Mouse (Mus musculus) kidney, adult 11 months (tissue): ENCODE results near the gene Sectm1a.
"Not testable (repeated sequence)": the region's sequence is repeated elsewhere in the genome, so short reads cannot be mapped to it uniquely, and the experiment has no call there.

Source experiments
- DNase-seq: peaks from one replicate; pipeline ENCODE4 v3.0.0; 2022

The Sectm1a gene

DNA sequence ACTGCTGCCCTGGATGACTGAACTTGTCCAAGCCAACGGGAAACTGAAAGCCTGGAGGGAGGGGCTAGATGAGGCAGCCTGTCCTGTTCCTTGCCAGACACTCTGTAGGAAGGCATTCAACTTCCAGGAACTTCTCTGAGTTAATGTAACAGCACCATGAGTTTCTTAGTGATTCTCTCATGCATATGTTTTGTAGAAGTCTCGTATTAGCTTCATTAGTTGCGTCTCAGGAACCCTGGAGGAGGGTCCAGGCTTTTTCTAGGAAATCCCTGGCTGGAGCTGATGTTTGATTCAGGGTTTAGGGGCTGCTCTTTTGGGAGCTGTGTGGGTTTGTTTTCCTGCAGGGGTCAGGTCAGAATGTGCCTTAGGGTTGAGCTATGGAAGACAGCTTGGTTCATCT lies at the start of gene Sectm1a:
Gene Sectm1a, minus strand, starts transcription at position 101 of the 400 bp plus-strand sequence.
- DNase-seq: no peak

DNA sequence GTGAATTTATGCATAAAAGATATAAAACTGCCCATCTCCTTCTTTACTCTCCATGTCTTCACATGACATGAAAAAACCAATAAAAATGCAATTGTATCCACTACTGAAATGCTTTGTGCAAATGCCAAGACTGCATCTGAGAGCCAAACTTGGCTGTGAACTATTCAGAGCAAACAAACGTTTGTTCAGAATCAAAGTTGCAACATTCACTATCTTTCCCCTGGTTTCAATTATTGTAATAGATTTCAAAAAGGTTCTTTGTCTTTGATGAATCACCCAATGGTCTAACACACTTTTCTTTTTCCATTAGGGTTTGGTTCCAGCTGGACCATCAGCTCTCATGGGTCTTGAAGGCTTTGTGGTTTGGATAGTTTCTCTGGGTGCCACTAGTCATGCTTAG lies 48.6 kb upstream of the Sectm1a start:
- DNase-seq: no peak

DNA sequence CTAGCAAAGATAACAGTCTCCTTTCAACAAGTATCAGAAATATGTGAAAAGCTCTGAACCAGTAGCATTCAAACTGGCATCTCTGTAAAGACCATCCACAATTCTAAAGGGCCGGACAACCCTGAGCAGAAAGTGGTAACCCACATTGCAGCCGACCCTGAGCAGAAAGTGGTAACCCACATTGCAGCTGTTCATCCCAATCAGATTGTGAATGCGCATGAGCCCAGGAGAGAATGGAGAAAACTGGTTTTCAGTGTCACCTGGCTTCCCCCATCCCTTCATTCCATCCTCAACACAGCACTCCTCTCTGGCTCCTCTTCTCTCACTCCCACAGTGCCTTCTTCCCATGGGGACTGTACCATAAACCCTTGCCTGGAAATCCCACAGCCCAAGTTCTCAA lies 46.4 kb upstream of the Sectm1a start:
- no peak for DNase-seq

DNA sequence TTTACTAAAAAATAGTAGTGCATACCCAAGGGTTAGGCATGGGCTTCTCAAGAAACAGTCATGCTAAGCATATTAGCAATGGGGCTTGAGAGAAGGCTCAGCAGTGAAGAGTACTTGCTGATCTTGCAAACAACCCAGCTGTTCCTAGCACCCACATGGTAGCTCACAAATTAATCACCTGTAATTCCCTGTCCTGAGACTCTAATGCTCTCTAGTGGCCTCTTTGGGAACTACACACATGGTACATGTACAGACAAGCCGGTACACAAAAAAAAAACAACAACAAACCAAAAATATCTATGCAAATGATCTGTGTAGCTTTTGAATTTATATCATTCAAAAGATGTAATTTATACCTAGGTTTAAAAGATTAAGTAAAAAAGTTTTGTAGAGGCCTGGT lies 45.4 kb upstream of the Sectm1a start:
- no peak for DNase-seq

DNA sequence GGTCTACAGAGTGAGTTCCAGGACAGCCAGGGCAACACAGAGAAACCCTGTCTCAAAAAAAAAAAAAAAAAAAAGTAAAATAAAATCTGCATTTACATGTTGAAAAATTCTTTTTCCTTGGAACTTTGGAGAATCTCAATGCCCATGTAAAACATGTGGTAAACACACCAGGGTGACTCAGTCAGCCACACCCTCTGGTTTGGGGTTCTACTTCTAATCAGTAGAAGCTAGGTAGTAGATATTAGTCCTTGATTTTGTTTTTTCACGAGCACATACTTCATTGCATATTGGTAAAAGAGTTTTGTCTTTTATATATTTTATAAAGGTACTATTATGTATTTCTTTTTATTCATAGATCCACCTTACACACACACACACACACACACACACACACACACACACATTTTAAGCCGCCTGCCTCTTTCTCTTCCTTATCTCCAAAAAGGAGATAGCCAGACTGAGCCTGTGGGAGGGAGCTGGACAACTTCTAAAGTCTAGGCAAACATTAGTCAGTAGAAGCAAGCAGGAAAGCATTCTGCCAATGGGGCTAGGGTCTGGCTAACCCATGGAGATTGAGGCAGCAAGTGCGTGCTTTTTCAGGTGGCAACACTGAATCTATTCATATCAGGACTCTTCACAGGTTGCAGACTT lies 44.6 kb upstream of the Sectm1a start:
- no peak for DNase-seq

DNA sequence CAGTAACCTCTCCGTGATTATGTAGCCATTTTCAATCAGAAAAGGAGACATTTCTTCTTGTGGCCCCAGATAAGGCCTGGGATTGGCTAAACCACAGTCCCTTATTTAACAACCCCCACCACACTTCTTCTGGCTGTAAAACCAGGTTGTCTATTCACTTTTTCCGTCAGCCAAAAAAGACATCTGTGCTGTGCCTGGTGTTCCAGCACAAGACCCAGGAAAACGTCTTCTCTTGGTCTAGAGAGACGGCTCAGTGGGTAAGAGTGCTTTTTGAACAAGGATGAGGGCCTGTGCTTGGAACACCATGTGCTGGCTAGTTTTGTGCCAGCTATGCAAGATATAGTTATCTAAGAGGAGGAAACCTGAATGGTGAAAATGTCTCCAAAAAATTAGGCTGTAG lies 42.4 kb upstream of the Sectm1a start:
- DNase-seq: no peak

DNA sequence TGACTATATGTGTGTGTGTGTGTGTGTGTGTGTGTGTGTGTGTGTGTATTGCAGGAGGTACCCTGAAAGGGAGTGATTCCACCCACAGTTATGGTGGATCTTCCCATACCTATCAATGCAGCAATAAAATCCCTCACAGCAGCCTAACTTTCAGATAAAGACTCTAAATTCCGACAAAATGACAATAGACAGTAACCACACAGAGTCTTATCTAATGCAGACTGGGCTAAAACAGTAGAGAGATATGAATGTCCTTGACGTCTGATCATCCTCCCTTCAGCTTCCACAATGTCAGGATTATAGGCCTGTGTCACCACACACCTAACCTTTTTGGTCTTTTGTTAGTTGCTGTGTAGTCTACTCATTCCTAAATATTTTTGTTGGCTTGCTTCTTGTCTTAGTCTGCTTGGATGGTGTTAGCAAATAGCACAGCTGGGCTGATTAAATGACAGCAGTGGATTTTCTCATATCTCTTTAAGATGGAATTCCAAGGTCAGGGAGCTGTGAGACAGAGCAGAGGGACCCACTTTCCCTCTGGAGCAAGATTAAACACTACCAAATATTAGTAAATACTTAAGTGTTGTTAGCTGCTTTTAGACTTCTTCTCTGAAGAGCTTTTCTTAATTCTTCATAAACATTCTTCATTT lies 41.1 kb upstream of the Sectm1a start:
- no peak for DNase-seq

DNA sequence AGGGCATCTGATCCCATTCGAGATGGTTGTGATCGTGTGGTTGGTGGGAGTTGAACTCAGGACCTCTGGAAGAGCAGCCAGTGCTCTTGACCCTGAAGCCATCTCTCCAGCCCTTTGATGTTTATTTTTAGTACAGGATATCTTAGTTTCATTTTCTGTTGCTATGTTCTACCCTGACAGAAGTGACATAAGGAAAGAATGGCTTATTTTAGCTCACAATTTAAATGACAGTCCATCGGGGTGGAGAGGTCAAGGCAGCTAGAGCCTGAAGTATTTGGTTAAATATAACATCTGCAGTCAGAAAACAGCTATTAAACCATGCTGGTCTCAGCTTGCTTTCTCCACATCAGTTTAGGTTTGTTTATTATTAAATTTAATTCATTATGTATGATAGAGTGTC lies 40.1 kb upstream of the Sectm1a start:
- DNase-seq: no peak

DNA sequence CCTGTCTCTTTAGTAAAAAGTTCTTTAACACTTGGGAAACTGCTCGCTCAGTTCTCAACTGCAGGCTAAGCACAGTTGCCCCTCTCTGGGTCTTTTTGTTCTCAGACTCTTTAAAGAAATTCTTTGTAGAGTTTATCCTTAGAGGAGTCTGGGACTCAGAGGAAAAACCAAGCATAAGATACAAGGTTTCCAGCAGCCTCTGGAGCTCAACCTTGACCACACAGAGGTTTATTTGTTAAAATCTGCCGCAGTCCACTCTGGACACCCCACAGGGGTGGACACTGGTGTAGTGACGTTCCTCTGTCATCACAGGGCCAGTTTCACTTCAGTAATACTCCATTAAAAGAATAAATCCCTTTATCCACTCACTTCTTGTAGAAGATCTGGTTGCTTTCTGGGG lies 37.6 kb upstream of the Sectm1a start, which contains the start of gene Tex19.2:
Gene Tex19.2, minus strand, starts transcription at position 101 of the 400 bp plus-strand sequence.
- DNase-seq: no peak

DNA sequence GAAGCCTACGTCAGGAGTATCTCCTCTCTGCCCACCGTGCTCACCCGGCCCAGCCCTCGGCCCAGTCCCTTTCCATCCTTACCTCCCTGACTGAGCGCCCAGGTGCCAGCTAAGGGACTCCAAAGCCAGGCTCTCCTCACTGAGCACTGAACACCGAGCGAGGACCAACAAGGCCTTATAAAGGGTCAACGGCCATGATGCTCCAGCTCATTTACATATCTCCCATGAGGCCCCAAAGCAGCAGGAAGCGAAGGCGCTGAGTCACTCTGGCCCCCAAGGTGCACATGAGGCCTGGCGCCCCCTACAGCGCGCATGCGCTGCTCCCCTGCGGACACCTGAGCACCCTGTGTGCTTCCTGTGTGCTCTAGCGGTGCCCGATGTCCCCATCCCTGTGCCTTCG lies 37.1 kb upstream of the Sectm1a start:
- no peak for DNase-seq

DNA sequence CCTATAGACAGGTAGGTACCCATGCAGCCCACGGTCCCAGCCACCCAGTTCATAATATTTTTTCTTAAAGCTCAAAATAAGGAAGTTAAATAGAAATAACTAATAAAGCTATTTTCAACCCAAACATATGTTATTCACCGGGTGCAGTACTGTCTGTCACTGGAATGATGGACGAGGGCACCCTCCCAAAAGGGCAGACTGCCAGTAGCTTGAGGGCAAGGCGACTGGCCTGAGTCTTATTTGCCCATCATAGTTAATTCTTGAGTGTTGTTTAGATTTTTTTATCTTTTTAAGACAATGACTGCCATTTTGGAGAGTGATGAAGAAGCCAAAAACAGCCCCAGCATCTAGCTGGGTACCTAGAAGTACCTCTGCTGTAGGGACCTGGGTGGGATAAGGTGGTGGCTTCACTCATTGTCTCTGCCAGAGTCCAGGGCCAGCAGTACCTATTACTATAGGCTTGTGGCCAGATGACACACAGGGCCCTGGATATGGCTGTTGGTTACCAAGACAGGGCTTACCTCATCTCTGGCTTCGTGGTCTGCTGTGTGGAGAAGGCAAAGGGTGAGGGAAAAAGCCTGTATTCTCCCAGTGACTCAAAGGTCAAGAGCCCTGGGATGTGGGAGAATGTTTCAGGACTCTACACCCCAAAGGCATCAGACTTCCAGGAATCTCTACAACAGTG lies 31.2 kb upstream of the Sectm1a start:
- DNase-seq: peak; percentile 36

DNA sequence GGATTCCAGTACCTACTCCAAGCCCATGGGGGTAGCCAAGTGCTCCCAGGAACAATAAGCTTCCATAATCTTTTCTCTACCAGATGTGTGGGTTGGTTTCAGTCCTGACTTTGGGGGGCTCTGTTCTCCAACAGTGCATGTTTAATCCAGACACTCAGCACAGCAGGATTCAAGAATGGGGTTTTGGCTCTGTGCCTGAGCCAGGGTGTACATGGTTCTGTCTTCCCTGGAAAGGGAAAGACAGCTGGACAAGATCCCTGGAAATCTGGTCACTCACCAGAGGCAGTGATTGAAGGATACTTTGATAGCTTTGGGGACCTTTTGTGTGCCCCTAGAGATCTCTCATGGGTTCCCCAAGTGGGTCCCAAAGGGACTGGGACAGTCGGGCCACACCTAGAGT lies 30.6 kb upstream of the Sectm1a start:
- no peak for DNase-seq

DNA sequence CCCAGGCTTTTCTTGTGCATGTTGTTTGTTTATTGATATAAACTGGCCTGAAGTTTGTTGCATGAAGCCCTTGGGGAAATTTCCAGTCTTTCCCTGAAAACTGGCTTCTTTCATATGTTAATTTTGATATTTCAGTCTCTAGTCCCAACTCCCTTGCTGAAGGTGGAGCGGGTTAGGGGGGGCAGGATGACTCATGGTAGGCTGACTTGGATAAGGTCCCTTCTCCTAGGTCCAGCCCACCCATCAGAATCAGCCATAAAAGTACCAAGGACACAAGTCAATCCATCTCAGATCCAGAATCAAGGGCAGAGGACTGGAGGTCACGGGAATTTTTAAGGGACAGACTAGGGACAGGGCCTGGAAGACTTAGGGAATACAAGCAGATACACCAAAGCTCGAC lies 30.0 kb upstream of the Sectm1a start:
- no peak for DNase-seq

DNA sequence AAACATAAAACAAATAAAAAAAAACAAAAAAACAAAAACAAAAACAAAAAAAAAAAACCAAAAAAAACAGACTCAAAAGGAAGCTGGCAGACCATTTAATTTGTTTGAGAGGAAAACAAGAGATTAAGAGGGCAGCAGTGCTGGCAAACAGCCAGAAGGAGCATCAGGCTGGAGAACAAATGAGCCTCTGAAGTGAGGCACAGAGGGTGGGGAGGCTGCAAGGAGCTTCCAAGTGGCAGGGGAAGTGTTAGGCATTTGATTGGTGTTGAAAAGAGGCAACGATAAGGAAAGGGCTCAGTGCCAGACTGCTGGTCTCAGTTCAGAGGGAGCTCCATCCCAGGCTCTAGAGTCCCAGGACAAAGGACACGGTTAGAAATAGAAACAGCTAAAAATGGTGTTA lies 29.0 kb upstream of the Sectm1a start:
- peak; percentile 61 for DNase-seq

DNA sequence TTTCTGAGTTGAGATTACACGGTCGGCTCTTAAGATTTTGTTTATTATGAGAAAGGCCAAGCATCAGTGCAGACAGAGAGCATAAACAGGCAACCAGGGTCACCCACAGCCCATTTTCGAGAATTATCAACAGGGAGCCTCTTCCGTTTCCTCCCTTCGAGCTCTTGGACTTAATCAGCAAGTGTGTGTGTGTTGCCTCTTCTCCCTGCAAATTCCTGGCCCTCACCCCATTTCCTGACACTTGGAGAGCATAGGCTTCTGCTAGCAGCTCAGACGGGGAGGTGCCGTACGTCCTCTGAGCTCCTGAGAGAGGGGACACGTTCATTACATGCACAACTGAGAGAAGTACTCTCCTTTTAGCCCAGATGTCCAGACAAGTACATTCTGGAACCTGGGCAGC lies 27.0 kb upstream of the Sectm1a start:
- DNase-seq: no peak

DNA sequence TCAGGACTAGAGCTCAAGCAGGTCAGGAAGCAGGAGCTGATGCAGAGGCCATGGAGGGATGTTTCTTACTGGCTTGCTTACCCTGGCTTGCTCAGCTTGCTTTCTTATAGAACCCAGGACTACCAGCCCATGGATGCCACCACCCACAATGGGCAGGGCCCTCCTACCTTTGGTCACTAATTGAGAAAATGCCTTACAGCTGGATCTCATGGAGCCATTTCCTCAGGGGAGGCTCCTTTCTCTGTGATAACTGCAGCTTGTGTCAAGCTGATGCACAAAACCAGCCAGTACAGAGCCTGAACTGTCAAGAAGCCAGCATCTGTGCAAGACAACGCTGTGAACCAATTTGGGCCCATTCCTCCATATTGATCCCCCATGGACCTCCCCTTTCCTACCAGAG lies 26.2 kb upstream of the Sectm1a start:
- not testable (repeated sequence) for DNase-seq

DNA sequence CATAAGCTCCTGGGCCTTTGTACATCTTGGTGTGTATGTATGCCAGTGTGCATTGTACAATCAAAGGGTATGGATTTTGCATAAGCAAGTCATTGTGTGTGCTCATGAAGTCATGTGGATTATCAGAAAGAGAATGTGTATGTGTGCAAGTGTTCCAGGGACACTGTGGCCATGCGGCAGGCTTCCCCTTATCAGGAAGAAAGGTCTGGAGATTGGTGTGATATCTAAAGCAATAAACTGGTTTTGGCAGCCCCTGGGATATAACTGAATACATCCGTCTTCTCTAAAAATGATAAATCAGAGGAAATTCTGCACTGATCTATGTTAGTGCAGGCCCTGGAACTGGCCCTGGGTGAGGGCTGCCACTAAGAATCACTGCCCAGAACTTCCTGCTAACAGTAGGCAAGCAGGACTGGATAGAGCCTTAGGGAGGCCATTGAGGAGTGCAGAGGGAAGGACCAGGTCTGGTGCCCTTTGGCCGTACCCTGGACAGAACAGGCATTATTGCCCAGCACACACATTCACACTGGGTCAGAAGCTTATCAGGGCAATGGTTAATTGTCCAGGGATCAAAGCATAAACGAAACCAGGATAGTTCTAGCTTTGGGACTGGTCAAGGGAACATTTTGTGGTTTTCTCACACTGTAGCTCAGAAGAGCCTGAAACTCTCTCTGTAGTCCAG lies 20.2 kb upstream of the Sectm1a start:
- DNase-seq: peak; percentile 58

DNA sequence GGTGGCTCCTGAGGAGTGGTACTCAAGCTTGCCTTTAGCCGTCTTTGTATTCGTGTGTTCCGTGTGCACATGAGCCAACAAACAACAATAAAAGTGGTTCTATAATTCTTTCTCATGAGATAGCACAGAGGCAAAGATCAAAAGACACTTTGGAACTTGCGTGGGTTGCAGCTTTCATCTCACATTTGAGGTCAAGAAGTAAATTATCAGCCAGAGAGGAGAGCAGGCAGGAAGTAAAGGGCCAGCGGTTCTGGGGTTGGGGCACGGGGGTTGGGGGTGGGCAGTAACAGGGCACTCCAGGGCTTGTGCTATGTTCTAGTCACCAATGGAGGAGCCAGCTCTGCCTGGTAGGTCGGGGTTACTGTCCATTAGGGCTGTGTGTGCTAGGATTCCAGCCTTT lies 19.7 kb upstream of the Sectm1a start:
- peak; percentile 66 for DNase-seq

DNA sequence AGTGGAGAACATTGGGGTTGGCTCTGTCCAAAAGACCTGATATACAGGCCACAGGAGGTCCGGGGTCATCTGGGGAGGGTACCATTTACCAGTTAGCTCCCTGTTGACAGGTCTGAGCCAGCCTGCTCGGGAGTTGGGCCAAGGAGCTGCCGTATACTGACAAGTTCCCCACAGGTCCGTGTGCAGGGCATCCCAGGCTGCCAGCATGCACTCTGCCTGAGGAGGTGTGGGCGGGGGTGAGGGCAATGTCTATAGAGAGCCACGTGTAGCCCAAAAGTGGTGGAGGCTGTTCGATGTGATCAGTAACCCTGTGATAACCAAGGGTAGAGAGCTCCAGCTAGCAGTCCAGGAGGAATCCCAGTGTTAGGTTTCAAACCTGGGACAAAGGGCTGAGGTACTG lies 18.7 kb upstream of the Sectm1a start:
- DNase-seq: peak; percentile 46

DNA sequence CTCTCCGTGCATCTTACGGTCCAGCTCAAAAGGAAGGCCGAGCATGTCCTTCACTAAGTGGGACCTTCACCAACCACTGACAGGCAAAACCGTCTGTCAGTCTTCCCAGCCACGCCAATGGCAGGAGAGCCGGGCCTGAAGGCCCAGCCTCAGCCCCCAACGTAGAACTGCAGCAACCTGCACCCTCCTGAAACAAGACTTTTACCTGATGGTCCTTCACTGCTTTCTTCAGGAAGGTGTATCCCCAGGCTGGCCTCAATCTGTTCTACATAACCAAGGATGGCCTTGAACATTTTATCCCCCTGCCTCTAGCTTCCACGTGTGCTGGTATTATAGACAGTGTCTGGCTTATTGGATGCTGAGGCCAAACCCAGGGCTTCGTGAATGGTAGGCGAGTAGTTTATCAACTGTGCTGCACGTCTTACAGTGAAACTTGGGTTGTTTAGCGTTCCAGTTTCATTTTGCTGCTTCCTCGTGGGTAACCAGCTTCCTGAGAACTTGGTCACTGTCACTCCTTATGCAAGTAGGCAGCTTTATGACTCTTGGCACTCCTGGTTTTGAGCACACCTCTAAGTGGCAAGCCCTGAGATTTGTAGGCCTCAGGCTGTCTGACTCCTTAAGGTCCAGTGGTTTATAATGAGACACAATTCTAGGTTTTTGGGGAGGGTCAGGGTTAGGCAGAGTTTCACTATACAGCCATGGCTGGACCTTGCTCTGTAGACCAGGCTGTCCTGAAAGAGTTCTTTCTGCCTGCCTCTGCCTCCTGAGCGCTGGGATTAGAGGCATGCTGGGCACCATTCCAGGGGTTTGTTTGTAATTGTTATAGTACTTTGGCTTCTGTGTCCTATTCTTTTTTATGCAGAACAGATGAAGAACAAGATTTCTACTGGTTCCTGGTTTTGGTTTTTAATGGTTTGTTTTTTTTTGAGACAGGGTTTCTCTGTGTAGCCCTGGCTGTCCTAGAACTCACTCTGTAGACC lies 11.9 kb upstream of the Sectm1a start:
- no peak for DNase-seq

DNA sequence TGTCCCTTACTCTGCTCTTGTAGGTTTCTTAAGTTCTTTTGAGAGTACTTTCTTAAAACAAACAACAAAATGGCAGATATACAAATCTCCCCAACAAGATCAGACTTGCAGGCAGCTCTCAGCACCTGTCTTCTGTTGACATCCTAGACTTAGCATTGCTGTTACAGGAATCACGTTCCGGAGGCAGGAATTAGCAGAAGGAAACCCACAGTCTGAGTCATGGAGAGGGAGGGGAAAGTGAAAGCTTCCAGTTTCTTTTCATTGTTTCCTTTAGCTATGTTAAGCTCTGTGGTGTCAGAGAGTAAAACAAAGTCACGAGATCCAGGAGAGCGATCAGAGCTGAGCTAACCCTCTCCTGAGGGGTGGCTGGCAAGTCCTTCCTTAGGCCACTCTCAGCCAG lies 9.9 kb upstream of the Sectm1a start:
- DNase-seq: no peak

DNA sequence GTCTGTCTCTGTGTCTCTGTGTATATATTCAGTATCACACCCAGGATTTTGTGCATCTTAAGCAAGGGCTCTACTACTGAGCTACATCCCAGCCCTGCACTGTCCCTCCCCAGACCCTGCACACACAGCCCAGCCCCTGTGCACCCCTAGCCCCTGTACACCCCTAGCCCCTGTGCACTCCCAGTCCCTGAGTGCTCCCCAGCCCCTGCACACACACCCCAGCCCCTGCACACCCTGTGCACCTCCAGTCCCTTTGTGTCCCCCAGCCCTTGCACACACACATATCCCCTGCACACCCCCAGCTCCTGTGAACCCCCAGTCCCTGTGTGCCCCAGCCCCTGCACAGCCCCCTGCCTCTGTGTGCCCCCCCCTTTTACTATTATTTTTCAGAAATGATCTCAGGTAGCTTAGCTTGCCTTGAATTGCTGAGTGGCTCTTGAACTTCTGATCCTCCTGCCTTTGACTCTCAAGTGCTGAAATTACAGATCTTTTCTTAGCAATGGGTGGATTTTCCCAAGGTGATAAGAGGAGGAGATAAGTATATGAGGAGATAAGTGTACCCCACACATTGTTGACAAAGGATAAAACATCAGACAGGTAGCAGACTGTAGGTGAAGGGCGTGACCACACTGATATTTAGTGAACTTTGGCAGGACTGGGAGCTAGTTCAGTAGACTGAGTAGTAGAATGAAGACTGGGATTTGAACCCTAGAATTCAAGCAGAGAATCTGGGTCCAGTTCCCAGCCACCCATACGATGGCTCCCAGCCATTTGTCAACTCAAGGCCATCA lies 8.9 kb upstream of the Sectm1a start:
- DNase-seq: no peak
